In genomic region chrX:17319126-17319583, GRCm38 (mm10) we compare ENCODE assay signal across 8 mouse cellular contexts. TPM values are rescaled to one million over a fixed set of nuclear protein-coding genes. Genes with fewer than 3 reads are reported as not detected.
DNase-seq lines count a peak whose midpoint lies in the region; ATAC-seq lines count a peak whose summit lies in the region.

Gene Efhc2, minus strand, starts transcription at chrX:17319368.

- peak within 1 kb of the TSS; percentile 39; the same call in 1 of the 2 replicates for H3K27ac ChIP-seq in hindbrain, embryonic 16.5 days (ENCODE audit: low read depth, low read length)
- H3K27ac ChIP-seq in liver, embryonic 12.5 days = no peak within 1 kb of the TSS
- H3K27ac ChIP-seq in neural tube, embryonic 15.5 days (replicated peaks) = no peak within 1 kb of the TSS; the same call in 1 of the 2 replicates

- H3K4me1 ChIP-seq in hindbrain, embryonic 16.5 days (ENCODE audit: control insufficient read depth, insufficient read depth, low read depth, low read length) = no peaks in the 10 kb centered on the region
- no peaks in the 10 kb centered on the region for H3K4me1 ChIP-seq in liver, embryonic 12.5 days
- no peaks in the 10 kb centered on the region for H3K4me1 ChIP-seq in neural tube, embryonic 15.5 days

- ATAC-seq in hindbrain, embryonic 16.5 days = peak; percentile 94
- no peak for ATAC-seq in liver, embryonic 12.5 days
- ATAC-seq in neural tube, embryonic 15.5 days (ENCODE audit: low FRiP score) = peak; percentile 92

- 18% methylated on average over 12 of the region's 19 CpGs for WGBS in hindbrain, embryonic 16.5 days
- 1% methylated on average over 18 of the region's 19 CpGs for WGBS in liver, embryonic 12.5 days (ENCODE audit: insufficient replicate concordance)
- WGBS in neural tube, embryonic 15.5 days = 9% methylated on average over 14 of the region's 19 CpGs

- H3K9me3 ChIP-seq in hindbrain, embryonic 16.5 days (ENCODE audit: control insufficient read depth, low read length) = no peaks in the 10 kb centered on the region
- no peaks in the 10 kb centered on the region for H3K9me3 ChIP-seq in liver, embryonic 12.5 days (replicated peaks)
- no peaks in the 10 kb centered on the region for H3K9me3 ChIP-seq in neural tube, embryonic 15.5 days (replicated peaks)

- peak within 1 kb of the TSS; percentile 41 for H3K4me3 ChIP-seq in hindbrain, embryonic 16.5 days (ENCODE audit: low read length)
- peak within 1 kb of the TSS; percentile 19 for H3K4me3 ChIP-seq in liver, embryonic 12.5 days
- H3K4me3 ChIP-seq in neural tube, embryonic 15.5 days (replicated peaks) = peak within 1 kb of the TSS; percentile 39

- H3K27me3 ChIP-seq in hindbrain, embryonic 16.5 days (replicated peaks; ENCODE audit: control insufficient read depth, insufficient read depth, low read length) = no peaks in the 10 kb centered on the region
- no peaks in the 10 kb centered on the region for H3K27me3 ChIP-seq in liver, embryonic 12.5 days (replicated peaks)
- no peaks in the 10 kb centered on the region for H3K27me3 ChIP-seq in neural tube, embryonic 15.5 days (replicated peaks)

- no peaks in the 10 kb centered on the region for H3K36me3 ChIP-seq in hindbrain, embryonic 16.5 days (ENCODE audit: control insufficient read depth, insufficient read depth, low read length)
- H3K36me3 ChIP-seq in liver, embryonic 12.5 days = no peaks in the 10 kb centered on the region
- H3K36me3 ChIP-seq in neural tube, embryonic 15.5 days = no peaks in the 10 kb centered on the region

- peak; percentile 13 for DNase-seq in kidney, adult 18-20 months
- DNase-seq in kidney, adult 11 months = no peak
- peak; percentile 8 to 20 for DNase-seq in adrenal gland, adult 18-20 months (ENCODE audit: low spot score in 2 of 2)
- DNase-seq in embryo, embryonic 9.5 days (ENCODE audit: extremely low spot score) = peak; percentile 29
- DNase-seq in adipocyte (ENCODE audit: low spot score) = no peak

- H3K4me2 ChIP-seq in hindbrain, embryonic 16.5 days (ENCODE audit: low read length) = peak within 1 kb of the TSS; percentile 60
- H3K4me2 ChIP-seq in liver, embryonic 12.5 days = peak within 1 kb of the TSS; percentile 53
- peak within 1 kb of the TSS; percentile 60 for H3K4me2 ChIP-seq in neural tube, embryonic 15.5 days

- H3K9ac ChIP-seq in hindbrain, embryonic 16.5 days (ENCODE audit: low read depth, low read length) = peak within 1 kb of the TSS; percentile 61
- no peak within 1 kb of the TSS for H3K9ac ChIP-seq in liver, embryonic 12.5 days
- no peak within 1 kb of the TSS; the same call in 1 of the 2 replicates for H3K9ac ChIP-seq in neural tube, embryonic 15.5 days (replicated peaks)

RNA-seq across cellular contexts. Expression of gene Efhc2, which starts in this region (rescaled TPM):
- total RNA-seq in adrenal gland, adult 18-20 months (2021) = 1 to 10 TPM; 1.7 to 1.9 TPM
- 2.7 and 3.5 TPM in 2 replicates for polyA plus RNA-seq in hindbrain, embryonic 16.5 days (2015; fragmentation: Nextera tagmentation; extraction: Ambion mirVana)
- polyA plus RNA-seq in liver, embryonic 12.5 days (2016; fragmentation: Nextera tagmentation; extraction: Ambion mirVana) = 0.13 TPM in 1 of 2 replicates, not detected in the other
- 2.6 and 2.8 TPM in 2 replicates for polyA plus RNA-seq in neural tube, embryonic 15.5 days (2015; fragmentation: Nextera tagmentation; extraction: Ambion mirVana)

Comparison
In these comparisons a context has a peak if more than half of its experiments do, and no peak if none do; other contexts are left out.
1. DNase-seq: peak in kidney, adult 18-20 months (single experiment), adrenal gland, adult 18-20 months (2 of 2) and embryo, embryonic 9.5 days (single experiment); none in kidney, adult 11 months (single experiment) and adipocyte (single experiment).
2. Peak in every context shown above with its lines, with median percentiles within 50 percentile points of each other: H3K4me2 ChIP-seq and H3K4me3 ChIP-seq.